Mouse (Mus musculus) 3134 (cell line): ENCODE data around the gene Mef2a.
"Not testable (repeated sequence)": the region's sequence is repeated elsewhere in the genome, so short reads cannot be mapped to it uniquely, and the experiment has no call there.

ENCODE experiments used
- DNase-seq: peaks from one replicate; pipeline ENCODE4 v3.0.0-alpha.2; 2011; ENCODE audit warnings: low spot score; ENCODE audit not compliant: insufficient read length; ENCODE audit errors: extremely low read depth

Gene Mef2a

GRCm38 (mm10) chr7:67371351-67371890 is 1.2 kb downstream of the Mef2a start:
- no peak for DNase-seq

- no peak for DNase-seq
Observed at GRCm38 (mm10) chr7:67369645-67370044, 3.0 kb downstream of the Mef2a start.

DNA sequence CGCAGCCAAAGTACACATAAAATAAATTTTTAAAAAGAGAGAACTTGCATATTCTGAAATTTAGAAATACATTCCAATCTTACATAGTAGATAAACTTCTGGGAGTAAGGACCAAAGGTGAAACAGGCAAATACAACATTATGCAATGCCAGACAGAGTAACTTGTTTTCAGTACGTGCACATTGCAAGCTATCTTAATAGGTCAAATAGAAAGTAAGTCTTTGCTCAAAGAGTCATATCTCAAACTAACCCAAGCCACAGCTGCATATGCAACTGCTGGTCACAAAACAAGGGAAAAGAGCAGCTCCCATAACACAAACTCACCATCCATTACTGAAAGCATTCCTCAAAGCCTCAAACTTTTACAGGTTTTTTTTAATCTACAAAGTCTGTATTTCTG is 4.3 kb downstream of the Mef2a start:
- DNase-seq = no peak

DNA sequence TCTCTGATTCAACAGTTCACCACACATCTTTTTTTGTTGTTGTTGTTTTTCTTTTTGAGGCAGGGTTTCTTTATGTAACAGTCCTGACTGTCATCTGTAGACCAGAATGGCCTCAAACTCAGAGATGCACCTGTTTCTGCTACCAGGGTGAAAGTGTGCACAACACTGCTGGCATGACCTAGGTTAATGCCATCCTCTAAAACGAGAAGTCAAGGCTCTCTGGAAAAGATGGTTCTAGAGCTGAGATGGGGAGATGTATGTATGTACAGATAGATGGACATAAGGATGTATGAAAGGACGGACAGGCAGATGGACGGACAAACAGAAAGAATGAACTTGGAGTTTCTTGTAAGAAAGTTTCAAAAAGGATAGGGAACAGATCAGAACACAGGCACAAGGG is 12.1 kb downstream of the Mef2a start:
- DNase-seq = no peak

DNA sequence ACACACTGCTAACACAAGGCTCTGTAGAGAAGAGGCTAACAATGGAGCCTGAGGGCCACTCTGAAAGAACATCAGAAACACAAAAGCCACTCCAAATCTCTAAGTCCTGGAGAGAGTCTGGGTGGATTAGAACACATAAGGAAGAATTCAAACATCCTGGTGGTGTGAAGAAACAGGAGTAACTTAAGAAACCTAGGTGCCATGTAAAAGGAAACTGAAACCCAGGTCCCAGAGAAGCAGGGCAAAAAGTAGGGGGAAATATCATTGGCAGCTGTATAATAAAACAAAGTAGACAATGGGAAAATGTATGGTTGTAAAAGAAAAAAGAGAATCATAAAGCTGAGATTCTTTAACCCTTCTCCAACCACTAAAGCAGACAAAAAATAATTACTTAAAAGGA is 12.8 kb downstream of the Mef2a start:
- no peak for DNase-seq

GRCm38 (mm10) chr7:67355870-67356269 is 16.8 kb downstream of the Mef2a start:
- DNase-seq = no peak

DNA sequence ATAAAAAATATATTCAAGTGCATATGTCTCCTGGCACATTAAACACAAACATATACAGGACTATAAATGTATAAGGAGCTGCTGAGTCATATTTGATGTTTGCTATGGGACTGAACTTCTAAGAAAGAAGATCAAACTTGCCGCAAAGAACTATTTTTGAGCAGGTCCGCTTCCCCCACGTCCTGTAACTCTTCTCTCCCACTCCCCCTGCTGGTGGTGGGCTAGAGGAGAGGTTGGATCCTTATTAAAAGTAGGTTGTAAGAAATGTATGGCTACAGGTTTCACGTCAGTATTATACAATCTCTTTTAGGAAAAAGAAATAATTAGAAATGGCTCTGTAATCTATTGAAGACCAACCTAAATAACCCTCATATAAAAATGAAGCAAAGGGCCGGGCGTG is 19.0 kb downstream of the Mef2a start:
- DNase-seq = no peak

DNA sequence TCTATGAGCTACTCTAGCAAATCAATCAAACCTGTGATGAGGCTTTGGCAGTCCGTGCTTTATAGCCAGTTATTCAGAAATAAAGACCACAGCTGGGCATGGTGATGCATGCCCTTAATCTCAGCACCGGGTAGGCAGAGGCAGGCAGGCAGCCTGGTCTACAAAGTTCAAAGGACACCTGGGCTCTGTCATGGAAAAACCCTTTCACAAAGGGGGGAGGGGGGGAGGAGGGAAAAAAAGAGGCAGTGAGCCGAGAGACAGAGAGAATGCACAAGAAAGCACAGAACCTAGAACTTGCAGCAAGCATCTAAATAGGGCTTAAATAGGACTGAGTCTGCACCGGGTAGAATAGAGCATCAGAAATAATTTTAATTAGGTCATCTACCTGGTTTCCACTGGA is 19.7 kb downstream of the Mef2a start:
- DNase-seq = no peak

- no peak for DNase-seq
Observed at GRCm38 (mm10) chr7:67344443-67344842, 28.2 kb downstream of the Mef2a start.

DNA sequence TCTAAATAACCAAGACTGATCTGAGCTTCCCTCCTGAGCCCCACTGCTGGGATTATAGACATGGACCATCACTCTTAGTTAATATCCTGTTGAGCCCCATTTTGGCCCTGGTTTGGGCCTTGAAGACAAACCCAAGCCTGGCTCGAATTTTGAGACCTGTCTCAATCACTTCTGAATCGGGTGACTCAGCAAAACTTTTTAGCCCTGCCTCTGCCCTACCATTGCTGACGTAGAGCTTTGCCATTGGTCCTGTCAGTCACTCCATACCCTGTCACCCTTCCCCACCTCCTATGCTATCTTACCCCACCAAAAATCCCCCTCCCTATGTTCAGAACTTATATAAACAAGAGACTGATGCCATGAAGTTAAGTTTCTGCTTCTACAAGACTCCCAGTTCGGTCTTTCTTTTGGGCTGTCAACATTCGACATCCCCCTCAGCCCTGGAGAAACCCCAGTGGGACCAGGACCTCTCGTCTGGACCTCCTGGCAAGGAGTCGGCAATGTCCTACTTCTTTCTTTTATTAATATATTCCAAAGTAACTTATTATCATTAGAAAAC is 30.5 kb downstream of the Mef2a start:
- DNase-seq = peak; percentile 5

DNA sequence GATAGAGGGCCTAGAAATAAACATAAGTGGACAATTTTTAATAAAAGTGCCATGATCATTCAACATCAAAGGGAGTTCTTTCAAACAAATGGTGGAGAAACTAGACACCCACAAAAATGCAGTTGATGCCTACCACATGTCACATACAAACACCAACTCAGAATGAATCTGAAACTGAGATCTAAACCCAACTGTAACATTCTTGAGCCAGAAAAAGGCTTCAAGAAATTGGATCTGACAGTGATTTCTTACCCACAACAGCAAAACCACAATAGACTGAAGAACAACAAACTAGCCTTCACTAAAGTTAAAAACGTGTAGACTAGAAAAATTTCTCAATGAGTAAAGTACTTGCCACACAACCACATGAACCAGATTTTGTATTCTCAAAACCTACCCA is 52.3 kb downstream of the Mef2a start:
- DNase-seq = no peak

GRCm38 (mm10) chr7:67318697-67319096 is 54.0 kb downstream of the Mef2a start:
- DNase-seq = no peak

DNA sequence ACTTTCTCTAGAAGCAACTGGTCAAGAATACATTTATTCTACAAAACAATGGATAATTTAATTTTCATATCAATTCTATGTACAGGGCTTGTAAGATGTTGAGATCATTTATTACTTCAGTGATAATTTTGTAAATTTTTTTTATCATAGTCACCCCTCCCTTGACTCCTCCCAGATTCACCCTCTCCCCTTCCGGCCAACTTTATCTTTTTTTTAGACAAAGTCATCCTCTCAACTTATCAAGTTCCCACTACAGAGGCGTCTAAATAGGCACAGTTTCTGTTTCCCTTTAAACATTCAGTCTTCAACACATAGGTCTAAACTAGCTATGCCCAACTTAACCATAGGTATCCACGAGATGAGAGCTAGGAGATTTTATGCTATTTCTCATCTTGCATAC is 59.5 kb downstream of the Mef2a start:
- DNase-seq = no peak

- no peak for DNase-seq
Observed at GRCm38 (mm10) chr7:67310151-67310550, 62.5 kb downstream of the Mef2a start.

DNA sequence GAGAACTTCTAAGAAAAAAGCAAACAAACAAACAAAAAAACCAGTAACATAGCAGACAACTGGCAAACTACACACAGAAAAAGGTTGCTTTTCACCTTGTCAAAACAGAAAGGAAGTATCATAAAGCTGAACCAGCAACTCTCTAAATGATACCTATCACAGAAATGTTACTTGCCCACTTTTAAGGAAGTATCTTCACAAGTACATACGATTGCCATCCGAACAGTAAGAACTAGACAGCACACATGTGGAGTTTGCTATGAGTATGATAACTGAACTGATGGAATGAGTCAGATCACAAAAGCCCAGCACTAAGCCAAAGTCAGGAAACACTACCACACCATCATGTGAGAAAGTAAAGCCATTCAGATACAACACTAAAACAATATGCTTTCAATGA is 64.6 kb downstream of the Mef2a start:
- DNase-seq = no peak

- DNase-seq = no peak
Observed at GRCm38 (mm10) chr7:67307078-67307477, 65.6 kb downstream of the Mef2a start.

DNA sequence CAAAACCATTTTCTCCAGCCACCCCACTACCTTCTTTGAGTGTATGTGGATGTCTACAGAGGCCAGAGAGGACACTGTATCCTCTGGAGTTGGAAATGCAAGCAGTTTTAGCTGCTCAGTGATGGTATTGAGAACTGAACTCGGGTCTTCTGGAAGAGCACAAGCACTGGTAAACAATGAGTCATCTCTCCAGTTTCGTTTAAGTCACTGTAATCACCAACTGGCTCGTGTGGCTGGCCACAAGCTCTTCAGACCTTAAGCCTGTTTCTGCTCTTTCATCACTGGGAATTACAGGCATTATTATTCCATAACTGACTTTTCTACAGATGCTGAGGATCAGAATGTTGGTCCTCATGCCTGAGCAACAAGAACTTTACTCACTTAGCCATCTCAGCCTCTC is 67.7 kb downstream of the Mef2a start:
- no peak for DNase-seq

DNA sequence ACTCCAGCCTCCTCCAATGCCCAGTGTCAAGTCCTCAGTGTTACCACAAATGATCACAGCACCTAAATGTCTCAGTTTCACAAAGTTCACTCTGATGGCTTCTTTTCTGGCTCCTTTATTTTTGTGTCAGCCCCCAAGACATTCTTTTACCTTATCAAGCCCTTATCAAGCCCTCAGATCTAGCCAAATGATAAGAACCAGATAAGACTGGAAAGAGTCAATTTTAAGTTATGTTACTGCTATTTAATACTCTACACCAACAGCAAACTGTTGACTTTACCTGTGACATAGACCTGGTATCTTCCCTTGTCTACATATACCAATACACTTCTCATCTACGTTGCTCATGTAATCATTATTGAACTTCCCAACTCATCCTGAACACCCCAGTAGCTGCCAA is 76.2 kb downstream of the Mef2a start:
- no peak for DNase-seq

- DNase-seq = no peak
Observed at GRCm38 (mm10) chr7:67291356-67291755, 81.3 kb downstream of the Mef2a start.

- peak; percentile 58 for DNase-seq
Observed at GRCm38 (mm10) chr7:67287456-67287855, 85.2 kb downstream of the Mef2a start.

DNA sequence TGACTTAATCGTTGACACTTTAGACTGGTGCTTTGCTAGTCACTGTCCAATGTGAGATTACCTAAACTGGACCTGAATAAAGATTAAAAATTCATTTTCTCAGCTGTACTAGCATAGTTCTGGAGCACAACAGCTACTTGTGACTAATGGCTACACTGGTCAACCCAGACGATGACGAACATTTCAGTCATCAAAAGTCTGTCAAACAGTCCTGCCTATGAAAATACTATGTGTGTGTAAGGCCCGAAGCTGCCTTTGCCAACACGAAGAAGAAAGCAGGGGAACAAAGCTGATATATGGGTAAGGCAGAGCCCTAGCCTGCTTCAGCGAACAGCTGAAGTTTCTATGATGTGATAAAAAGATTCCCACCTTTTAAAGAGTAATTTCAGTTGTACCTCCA is 89.1 kb downstream of the Mef2a start:
- peak; percentile 18 for DNase-seq

- not testable (repeated sequence) for DNase-seq
Observed at GRCm38 (mm10) chr7:67270447-67270846, 102.2 kb downstream of the Mef2a start.
